Mouse (Mus musculus) duodenum, adult 2 months (tissue): ENCODE measurements around the gene Ubqlnl. TPM values are rescaled to one million over a fixed set of nuclear protein-coding genes. Genes with fewer than 3 reads are reported as not detected.

ENCODE experiments used
- polyA plus RNA-seq: library from polyadenylated mRNA; depleted of rRNA; stranded (reverse); fragments of >200 nt; gene quantifications from 2 replicates; pipeline ENCODE4 v1.2.3, GENCODE M21; 2012; ENCODE audit warnings: low replicate concordance; rRNA removed

Gene Ubqlnl
- not detected in 2 replicates for polyA plus RNA-seq

DNA sequence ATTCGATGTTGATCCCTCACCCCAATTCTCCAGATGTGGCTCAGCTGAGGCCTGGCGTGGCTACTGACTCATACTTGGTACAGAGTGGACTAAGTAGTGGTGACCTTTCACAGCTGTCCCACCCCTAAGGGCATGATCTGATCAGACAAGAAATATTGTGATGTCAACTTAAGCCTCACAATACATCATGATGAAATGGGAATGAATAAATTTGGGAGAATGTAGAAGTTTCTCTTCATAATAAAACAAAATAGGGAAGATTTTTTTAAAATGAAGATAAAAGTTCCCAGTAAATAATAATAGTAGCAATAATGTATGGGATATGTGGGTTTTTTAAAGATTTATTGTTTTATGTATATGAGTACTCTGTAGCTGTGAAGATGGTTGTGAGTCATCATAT lies at the start of gene Ubqlnl:
Ubqlnl (minus strand) TSS at position 101 of the 400 bp plus-strand sequence.

DNA sequence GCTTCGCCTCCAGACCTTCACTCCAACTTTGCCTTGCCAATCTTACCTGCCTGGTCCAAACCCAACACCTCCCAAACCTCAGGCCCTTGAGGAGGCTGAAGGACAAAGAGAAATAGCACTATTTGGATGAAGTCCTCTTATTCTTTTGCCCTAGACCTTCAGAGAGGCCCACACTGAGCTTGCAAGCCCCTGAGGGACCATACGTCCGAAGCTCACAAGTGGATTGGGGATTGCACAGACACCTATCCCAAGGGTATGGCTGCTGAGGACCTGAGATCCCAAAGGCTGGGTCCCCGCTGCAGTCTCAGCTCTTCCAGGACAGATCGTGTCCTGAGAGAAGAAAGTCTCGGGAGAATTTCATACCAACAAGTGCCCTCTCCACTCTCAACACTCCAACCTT lies 45.5 kb upstream of the Ubqlnl start, which contains the start of gene Olfr649:
Olfr649 (minus strand) TSS at position 101 of the 400 bp plus-strand sequence.

DNA sequence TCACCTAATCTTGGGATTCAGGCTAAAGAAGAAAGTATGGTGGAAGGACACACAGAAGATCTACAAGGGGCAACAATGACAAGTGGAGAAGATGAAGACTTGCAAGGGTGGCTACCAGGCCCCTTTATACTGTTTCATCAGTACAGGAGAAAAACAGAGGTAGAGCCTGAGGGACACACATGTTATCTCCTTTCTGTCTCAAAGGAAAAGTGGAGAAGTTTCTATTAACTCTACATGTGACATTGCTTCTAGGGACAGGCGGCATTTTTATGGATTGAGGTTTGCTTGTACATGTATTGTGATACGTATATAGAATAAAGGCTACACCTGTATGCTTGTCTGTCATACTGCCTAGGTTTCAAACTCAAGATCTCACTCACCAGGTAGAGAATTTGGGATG lies 32.9 kb upstream of the Ubqlnl start, which contains the start of gene Olfr648:
Olfr648 (minus strand) TSS at position 101 of the 400 bp plus-strand sequence.

DNA sequence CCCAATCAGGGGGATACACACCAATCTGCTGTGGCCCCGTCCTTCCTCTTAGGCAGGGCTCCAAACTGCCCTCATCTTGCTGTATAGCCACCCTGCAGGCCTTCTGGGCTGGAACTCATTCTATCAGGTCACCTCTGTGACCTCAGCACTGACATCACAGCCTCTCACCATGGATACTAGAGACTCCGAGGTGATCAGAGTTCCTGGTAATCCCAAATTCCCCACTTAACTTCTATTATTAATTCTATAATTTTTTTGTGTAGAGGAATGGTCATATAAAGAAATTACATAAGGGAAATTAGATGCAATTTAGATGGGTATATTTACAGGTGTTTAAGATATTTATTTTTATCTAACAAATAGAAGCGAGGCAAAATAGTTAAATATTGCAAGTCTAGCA lies 7.2 kb downstream of the Ubqlnl start, which contains the start of gene Ubqln3:
Ubqln3 (minus strand) TSS at position 101 of the 400 bp plus-strand sequence.

DNA sequence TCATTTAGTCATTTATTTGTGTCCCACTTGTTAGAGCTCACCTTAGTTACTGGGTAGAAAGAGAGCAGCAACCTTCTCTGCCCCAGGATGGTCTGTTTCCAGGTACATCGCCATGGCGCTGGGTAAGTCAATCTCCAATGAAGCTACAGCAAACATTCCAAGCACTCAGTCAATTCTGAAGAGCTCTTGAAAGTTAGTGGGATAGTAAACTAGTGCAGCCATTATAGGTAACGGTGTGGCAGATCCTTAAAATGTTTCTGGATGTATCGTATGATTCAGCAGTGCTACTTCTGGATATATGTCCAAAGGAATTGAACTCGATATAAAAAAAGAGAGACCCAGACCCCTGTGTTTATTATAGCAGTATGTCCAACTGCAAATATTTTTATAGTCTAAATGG lies 13.1 kb downstream of the Ubqlnl start, which contains the start of gene Olfr643:
Olfr643 (minus strand) TSS at position 101 of the 400 bp plus-strand sequence.

DNA sequence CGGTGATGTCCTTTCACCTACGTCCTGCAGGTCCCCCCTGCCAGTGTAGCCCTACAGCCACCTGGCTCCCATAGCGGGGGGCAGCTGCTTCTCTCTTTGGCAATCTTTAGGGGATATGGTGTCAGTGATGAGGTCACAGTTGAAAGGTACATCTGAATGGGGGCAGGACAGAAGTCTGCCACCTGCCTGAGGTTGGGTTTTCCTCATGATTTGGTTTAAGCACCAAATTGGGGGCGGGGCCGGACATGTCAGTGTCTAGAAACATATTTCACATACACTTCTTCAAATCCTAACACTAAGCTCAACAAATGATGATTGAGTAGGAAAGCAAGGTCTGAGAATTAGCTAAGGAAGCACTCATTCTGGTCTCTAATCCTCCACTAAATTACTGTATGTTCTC lies 20.6 kb downstream of the Ubqlnl start, which contains the start of gene Ubqln5:
Ubqln5 (minus strand) TSS at position 101 of the 400 bp plus-strand sequence.

DNA sequence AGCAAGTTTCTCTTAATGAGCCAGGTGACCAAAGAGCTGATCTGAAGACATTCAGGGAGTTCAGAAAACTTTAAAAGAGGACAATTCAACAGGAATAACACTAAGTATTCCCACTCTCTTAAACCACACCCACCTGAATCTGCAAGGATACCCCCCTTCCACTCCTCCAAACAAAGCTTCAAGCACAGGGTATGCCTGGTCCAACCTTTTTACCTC lies 45.7 kb downstream of the Ubqlnl start, which contains the start of gene Olfr646:
Olfr646 (plus strand) TSS at position 117 of the 216 bp plus-strand sequence.

Other genes starting within 250 kb of the Ubqlnl start
- not detected in 2 replicates for gene Olfr65, start 247.1 kb downstream of the Ubqlnl start, polyA plus RNA-seq
- gene Olfr631, start 221.7 kb downstream of the Ubqlnl start, polyA plus RNA-seq: not detected in 2 replicates
- 0.20 TPM in 1 of 2 replicates, not detected in the other for gene Olfr632, start 216.2 kb downstream of the Ubqlnl start, polyA plus RNA-seq
- not detected in 2 replicates for gene Olfr633, start 206.1 kb downstream of the Ubqlnl start, polyA plus RNA-seq
- gene Olfr635, start 179.4 kb downstream of the Ubqlnl start, polyA plus RNA-seq: not detected in 2 replicates
- not detected in 2 replicates for gene Olfr638, start 151.8 kb downstream of the Ubqlnl start, polyA plus RNA-seq
- gene Olfr639, start 133.3 kb downstream of the Ubqlnl start, polyA plus RNA-seq: not detected in 2 replicates
- gene Olfr640, start 125.0 kb downstream of the Ubqlnl start, polyA plus RNA-seq: not detected in 2 replicates
- gene Olfr641, start 115.1 kb downstream of the Ubqlnl start, polyA plus RNA-seq: not detected in 2 replicates
- gene Olfr642, start 97.9 kb downstream of the Ubqlnl start, polyA plus RNA-seq: not detected in 2 replicates
- gene 4930516K23Rik, start 89.1 kb downstream of the Ubqlnl start, polyA plus RNA-seq: not detected in 2 replicates
- gene Olfr644, start 78.7 kb downstream of the Ubqlnl start, polyA plus RNA-seq: not detected in 2 replicates
- not detected in 2 replicates for gene Olfr645, start 65.1 kb downstream of the Ubqlnl start, polyA plus RNA-seq
- not detected in 2 replicates for gene Olfr646, start 45.7 kb downstream of the Ubqlnl start, polyA plus RNA-seq
- gene Ubqln5, start 20.7 kb downstream of the Ubqlnl start, polyA plus RNA-seq: not detected in 2 replicates
- not detected in 2 replicates for gene Olfr643, start 13.2 kb downstream of the Ubqlnl start, polyA plus RNA-seq
- gene Ubqln3, start 7.3 kb downstream of the Ubqlnl start, polyA plus RNA-seq: not detected in 2 replicates
- not detected in 2 replicates for gene Olfm5, start 14.3 kb upstream of the Ubqlnl start, polyA plus RNA-seq
- gene Olfr648, start 32.8 kb upstream of the Ubqlnl start, polyA plus RNA-seq: not detected in 2 replicates
- not detected in 2 replicates for gene Olfr649, start 45.4 kb upstream of the Ubqlnl start, polyA plus RNA-seq
- gene Trim6, start 68.2 kb upstream of the Ubqlnl start, polyA plus RNA-seq: 0.24 and 0.58 TPM in 2 replicates
- 2.1 and 2.6 TPM in 2 replicates for gene Trim34a, start 93.9 kb upstream of the Ubqlnl start, polyA plus RNA-seq
- gene Trim5, start 137.5 kb upstream of the Ubqlnl start, polyA plus RNA-seq: 0.09 and 0.19 TPM in 2 replicates
- gene Trim12a, start 164.9 kb upstream of the Ubqlnl start, polyA plus RNA-seq: 1.3 and 1.9 TPM in 2 replicates
- gene Trim34b, start 178.9 kb upstream of the Ubqlnl start, polyA plus RNA-seq: 0.05 and 1.1 TPM in 2 replicates
- 0.91 and 1.3 TPM in 2 replicates for gene Trim12c, start 202.8 kb upstream of the Ubqlnl start, polyA plus RNA-seq
- gene Trim30b, start 219.3 kb upstream of the Ubqlnl start, polyA plus RNA-seq: 0.05 TPM in 1 of 2 replicates, not detected in the other